Mouse (Mus musculus) heart, embryonic 16.5 days (tissue): Measurements from ENCODE around the gene Pilrb1. TPM values are rescaled to one million over a fixed set of nuclear protein-coding genes. Genes with fewer than 3 reads are reported as not detected.
A peak's percentile ranks its signal among the peaks of the same experiment; 100 is the strongest.
"Not testable (repeated sequence)": the region's sequence is repeated elsewhere in the genome, so short reads cannot be mapped to it uniquely, and the experiment has no call there.

Experiments used
- ATAC-seq: fragments of 200-750 bp; cut with Nextera tagmentation; replicated peaks from 2 replicates; pipeline ENCODE4 v1.8.0; 2017; ENCODE audit warnings: moderate number of reproducible peaks; ENCODE audit not compliant: insufficient read depth, low FRiP score; ENCODE audit errors: extremely low read depth
- H3K27ac ChIP-seq: fragments of 300-500 bp; sonication (generic); 2 replicates; pipeline ENCODE4 v1.5.1; 2014; ENCODE audit warnings: mild to moderate bottlenecking, low read length, control low read depth, moderate library complexity
- H3K27me3 ChIP-seq: fragments of 300-500 bp; sonication (generic); 2 replicates; pipeline ENCODE4 v1.6.1; 2014; ENCODE audit warnings: low read length, mixed read lengths; ENCODE audit not compliant: control insufficient read depth, insufficient read depth
- H3K36me3 ChIP-seq: fragments of 300-500 bp; sonication (generic); 2 replicates; pipeline ENCODE4 v1.6.1; 2014; ENCODE audit not compliant: control insufficient read depth, insufficient read depth
- H3K4me1 ChIP-seq: fragments of 300-500 bp; sonication (generic); 2 replicates; pipeline ENCODE4 v1.6.1; 2014; ENCODE audit warnings: low read length, mixed read lengths; ENCODE audit not compliant: control insufficient read depth, insufficient read depth
- H3K4me2 ChIP-seq: fragments of 300-500 bp; sonication (generic); 2 replicates; pipeline ENCODE4 v1.6.1; 2014; ENCODE audit warnings: low read depth, mild to moderate bottlenecking, control low read depth, low read length
- H3K4me3 ChIP-seq: fragments of 300-500 bp; sonication (generic); 2 replicates; pipeline ENCODE4 v1.5.1; 2014; ENCODE audit warnings: mild to moderate bottlenecking, control low read depth, low read length
- H3K9ac ChIP-seq: fragments of 300-500 bp; sonication (generic); 2 replicates; pipeline ENCODE4 v1.6.1; 2014; ENCODE audit warnings: low read length, control low read depth
- H3K9me3 ChIP-seq: fragments of 300-500 bp; sonication (generic); replicated peaks from 2 replicates; pipeline ENCODE4 v1.6.1; 2016; ENCODE audit warnings: low read length; ENCODE audit not compliant: control insufficient read depth
- WGBS: fragments of 180-500 bp; shearing (Covaris S2); extraction: QIAGEN DNeasy Blood & Tissue Kit; methylation state at CpG from one replicate; pipeline ENCODE4 v1.1.7; 2014; 5-methylcytosine and 5-hydroxymethylcytosine counted together
- polyA plus RNA-seq: library from polyadenylated mRNA; unstranded; fragments of >200 nt; fragmentation: Nextera tagmentation; extraction: Ambion mirVana; gene quantifications from 2 replicates; pipeline ENCODE4 v1.2.1, GENCODE M21; 2015

The Pilrb1 gene
- polyA plus RNA-seq, 1 experiment from 2014 or later, result 0.77 TPM

GRCm38 (mm10) chr5:137835966-137836520 lies 21.9 kb downstream of the Pilrb1 start, which contains the start of gene Pilra:
Gene Pilra, minus strand, starts transcription at chr5:137836281.
- H3K4me2 ChIP-seq, H3K27me3 ChIP-seq, ATAC-seq, H3K4me1 ChIP-seq, H3K36me3 ChIP-seq, H3K9ac ChIP-seq, H3K27ac ChIP-seq, H3K4me3 ChIP-seq, H3K9me3 ChIP-seq: not testable (repeated sequence)
- WGBS, result 52% methylated on average over 2 of the region's 2 CpGs

- no peaks in the 10 kb centered on the region for H3K27me3 ChIP-seq
- H3K9me3 ChIP-seq, result no peaks in the 10 kb centered on the region
- H3K9ac ChIP-seq, result no peak overlapping the region
- H3K36me3 ChIP-seq, result no peaks in the 10 kb centered on the region
- no peaks in the 10 kb centered on the region for H3K4me1 ChIP-seq
- no peak overlapping the region for H3K27ac ChIP-seq
- 48% methylated on average over 4 of the region's 4 CpGs for WGBS
- peak; percentile 68 for ATAC-seq
- no peak overlapping the region for H3K4me3 ChIP-seq
- H3K4me2 ChIP-seq, result no peak overlapping the region
Observed at GRCm38 (mm10) chr5:137833500-137833899, 24.4 kb downstream of the Pilrb1 start.

GRCm38 (mm10) chr5:137831506-137831905 lies 26.4 kb downstream of the Pilrb1 start:
- Histone ChIP-seq H3K27ac (no peak overlapping the region), H3K9ac (no peak overlapping the region), H3K4me2 (no peak overlapping the region), H3K4me1 (no peaks in the 10 kb centered on the region), H3K4me3 (no peak overlapping the region), H3K9me3 (no peaks in the 10 kb centered on the region), H3K27me3 (no peaks in the 10 kb centered on the region), H3K36me3 (no peaks in the 10 kb centered on the region)
- no peak for ATAC-seq
- WGBS, result 60% methylated on average over 6 of the region's 6 CpGs

GRCm38 (mm10) chr5:137831106-137831505 lies 26.8 kb downstream of the Pilrb1 start:
- 72% methylated on average over 4 of the region's 4 CpGs for WGBS
- Histone ChIP-seq H3K36me3 (no peaks in the 10 kb centered on the region), H3K4me2 (no peak overlapping the region), H3K4me3 (no peak overlapping the region), H3K9ac (no peak overlapping the region), H3K9me3 (no peaks in the 10 kb centered on the region), H3K4me1 (no peaks in the 10 kb centered on the region), H3K27me3 (no peaks in the 10 kb centered on the region), H3K27ac (no peak overlapping the region)
- ATAC-seq, result no peak

GRCm38 (mm10) chr5:137830238-137830637 lies 27.7 kb downstream of the Pilrb1 start:
- Histone ChIP-seq H3K27ac (0 out of 2 replicates have a peak overlapping the region, but pooled peaks have one; percentile 26), H3K36me3 (no peaks in the 10 kb centered on the region), H3K27me3 (no peaks in the 10 kb centered on the region), H3K4me2 (no peak overlapping the region), H3K4me3 (no peak overlapping the region), H3K4me1 (no peaks in the 10 kb centered on the region), H3K9ac (no peak overlapping the region), H3K9me3 (no peaks in the 10 kb centered on the region)
- 70% methylated on average over 7 of the region's 7 CpGs for WGBS
- ATAC-seq, result no peak

- ATAC-seq, result no peak
- H3K9me3 ChIP-seq, result no peaks in the 10 kb centered on the region
- 76% methylated on average over 6 of the region's 6 CpGs for WGBS
- H3K4me1 ChIP-seq, result no peaks in the 10 kb centered on the region
- H3K27ac ChIP-seq, result no peak overlapping the region
- H3K9ac ChIP-seq, result no peak overlapping the region
- H3K27me3 ChIP-seq, result no peaks in the 10 kb centered on the region
- no peak overlapping the region for H3K4me3 ChIP-seq
- H3K4me2 ChIP-seq, result no peak overlapping the region
- no peaks in the 10 kb centered on the region for H3K36me3 ChIP-seq
Observed at GRCm38 (mm10) chr5:137828694-137829093, 29.2 kb downstream of the Pilrb1 start.

GRCm38 (mm10) chr5:137826421-137826820 lies 31.5 kb downstream of the Pilrb1 start:
- H3K4me2 ChIP-seq, result no peak overlapping the region
- H3K4me1 ChIP-seq, result no peaks in the 10 kb centered on the region
- H3K9me3 ChIP-seq, result no peaks in the 10 kb centered on the region
- no peaks in the 10 kb centered on the region for H3K36me3 ChIP-seq
- no peak for ATAC-seq
- WGBS, result 33% methylated on average over 7 of the region's 7 CpGs
- no peak overlapping the region for H3K4me3 ChIP-seq
- no peaks in the 10 kb centered on the region for H3K27me3 ChIP-seq
- no peak overlapping the region for H3K27ac ChIP-seq
- H3K9ac ChIP-seq, result no peak overlapping the region

GRCm38 (mm10) chr5:137825971-137826370 lies 31.9 kb downstream of the Pilrb1 start:
- Histone ChIP-seq H3K4me1 (no peaks in the 10 kb centered on the region), H3K9ac (no peak overlapping the region), H3K27me3 (no peaks in the 10 kb centered on the region), H3K4me2 (no peak overlapping the region), H3K27ac (no peak overlapping the region), H3K9me3 (no peaks in the 10 kb centered on the region), H3K36me3 (no peaks in the 10 kb centered on the region), H3K4me3 (no peak overlapping the region)
- WGBS, result 79% methylated on average over 2 of the region's 2 CpGs
- no peak for ATAC-seq

GRCm38 (mm10) chr5:137825030-137825429 lies 32.9 kb downstream of the Pilrb1 start:
- H3K4me2 ChIP-seq, result no peak overlapping the region
- no peaks in the 10 kb centered on the region for H3K36me3 ChIP-seq
- no peaks in the 10 kb centered on the region for H3K9me3 ChIP-seq
- H3K4me1 ChIP-seq, result no peaks in the 10 kb centered on the region
- no peak overlapping the region for H3K27ac ChIP-seq
- ATAC-seq, result no peak
- no peak overlapping the region for H3K9ac ChIP-seq
- WGBS, result 82% methylated on average over 3 of the region's 3 CpGs
- no peaks in the 10 kb centered on the region for H3K27me3 ChIP-seq
- H3K4me3 ChIP-seq, result no peak overlapping the region
